Mouse (Mus musculus) mesoderm, embryonic 11.5 days (tissue): ENCODE measurements around the gene Tas2r124.

ENCODE experiments used
- DNase-seq: peaks from one replicate; pipeline ENCODE4 v3.0.0-alpha.2; 2012; ENCODE audit warnings: low read depth, low spot score

Gene Tas2r124

DNA sequence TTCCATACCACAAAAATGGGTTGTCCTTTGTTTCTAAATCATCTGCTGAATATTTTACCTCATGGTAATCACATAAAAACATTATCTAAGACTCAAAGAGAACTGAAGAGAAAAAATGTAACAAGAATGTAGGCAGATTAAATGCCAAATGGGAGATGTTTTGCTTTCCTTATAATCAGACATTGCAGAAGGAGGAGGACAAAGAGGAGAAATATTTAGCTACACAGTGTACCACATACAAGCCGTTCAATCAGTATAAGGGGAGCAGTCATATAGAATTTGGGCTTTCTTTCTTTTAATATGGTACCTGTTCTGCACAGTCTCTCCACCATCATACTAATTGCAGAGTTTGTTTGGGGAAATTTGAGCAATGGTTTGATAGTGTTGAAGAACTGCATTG, at the start of gene Tas2r124:
Gene Tas2r124, plus strand, starts transcription at position 301 of the 400 bp plus-strand sequence.
- DNase-seq, result no peak

DNA sequence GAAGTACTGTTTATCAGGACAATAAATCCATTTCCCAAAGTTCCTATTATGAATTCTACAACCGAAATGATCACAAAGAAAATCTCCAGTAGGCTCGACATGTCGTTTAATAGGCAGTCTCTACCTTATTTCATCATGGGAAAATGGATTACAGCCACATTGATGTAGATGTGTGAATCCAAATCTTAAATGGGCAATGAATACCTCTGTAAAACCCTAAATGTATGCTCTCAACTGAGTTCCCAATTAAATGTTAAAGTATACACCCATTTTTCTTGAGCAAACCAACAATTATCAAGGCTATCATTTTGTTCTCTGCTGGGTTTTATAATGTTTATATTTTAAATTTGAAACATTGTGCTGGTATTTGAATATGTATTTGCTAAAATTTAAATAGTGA, 42.7 kb upstream of the Tas2r124 start, which contains the start of gene Tas2r122:
Gene Tas2r122, minus strand, starts transcription at position 101 of the 400 bp plus-strand sequence.
- no peak for DNase-seq

DNA sequence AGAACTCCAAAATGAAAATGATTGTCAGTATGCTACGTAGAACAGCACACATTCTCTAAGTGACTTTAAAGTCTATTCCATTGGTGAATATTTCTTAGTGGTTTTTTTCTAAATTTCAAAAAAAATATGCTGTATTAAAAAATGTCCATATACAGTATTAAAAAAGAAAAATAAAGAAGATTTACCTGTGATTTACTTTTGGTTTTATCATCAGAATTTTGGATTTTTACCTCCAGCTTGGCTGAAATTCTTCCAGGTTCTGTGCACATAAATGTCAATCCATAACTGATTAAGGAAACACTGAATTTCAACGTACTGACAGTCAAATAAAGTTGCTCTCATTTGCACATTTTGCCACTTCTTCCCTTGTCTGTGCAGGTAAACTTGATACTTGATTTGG, 16.6 kb upstream of the Tas2r124 start, which contains the start of gene Tas2r115:
Gene Tas2r115, minus strand, starts transcription at position 101 of the 400 bp plus-strand sequence.
- no peak for DNase-seq

DNA sequence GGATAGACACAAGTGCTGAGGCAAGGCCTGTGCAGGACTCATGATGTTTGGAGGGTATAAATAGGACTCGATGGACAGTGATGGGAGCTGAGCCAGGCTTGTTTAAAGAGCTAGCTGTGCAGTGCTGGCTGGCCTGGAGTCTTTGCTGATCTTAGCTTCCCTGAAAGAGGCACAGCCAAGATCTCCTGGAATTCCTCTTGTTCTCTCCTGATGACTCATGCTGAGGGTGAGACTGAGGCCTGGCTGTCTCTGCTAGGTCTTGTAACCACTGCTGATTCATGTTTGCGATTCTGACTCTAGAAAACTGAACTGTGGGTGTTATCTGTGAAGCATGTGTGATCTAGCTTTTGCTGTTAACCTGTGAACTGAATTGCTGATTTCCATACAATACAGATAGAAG, 4.3 kb upstream of the Tas2r124 start:
- DNase-seq, result no peak

DNA sequence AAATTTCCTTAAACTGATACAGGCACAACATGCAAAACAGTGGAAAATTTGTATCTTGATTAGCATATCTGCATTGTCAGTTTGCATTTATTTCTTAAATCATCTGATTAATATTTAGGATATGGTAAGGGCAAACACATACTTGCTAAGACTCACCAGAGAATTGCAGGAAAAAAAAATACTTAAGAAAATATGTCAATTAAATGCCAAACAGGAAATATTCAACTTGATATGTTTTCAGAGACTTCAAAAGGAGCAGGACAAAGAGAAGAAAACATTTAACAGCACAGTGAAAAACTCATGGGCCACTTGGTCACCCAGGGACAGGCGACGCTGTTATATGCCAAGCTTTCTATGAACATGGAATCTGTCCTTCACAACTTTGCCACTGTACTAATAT, 7.3 kb downstream of the Tas2r124 start, which contains the start of gene Tas2r102:
Gene Tas2r102, plus strand, starts transcription at position 301 of the 400 bp plus-strand sequence.
- no peak for DNase-seq

DNA sequence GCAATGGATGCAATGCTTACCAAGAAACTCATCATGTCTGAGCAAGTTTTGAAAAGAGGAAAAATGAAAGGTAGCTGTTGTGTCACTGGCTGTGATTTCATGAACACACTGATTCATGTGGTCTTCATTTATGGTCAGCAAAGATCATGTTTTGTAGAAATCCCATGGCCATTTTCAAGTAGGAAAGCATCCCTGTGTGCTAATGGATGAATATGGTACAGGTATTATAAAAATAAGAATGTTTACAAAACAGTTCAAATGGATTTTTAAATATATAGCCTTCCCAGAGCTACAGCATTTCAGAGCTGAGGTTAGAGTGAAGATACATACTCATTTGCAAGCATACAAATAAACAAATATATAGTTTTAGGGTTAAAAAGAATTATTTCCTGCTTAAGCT, 23.5 kb downstream of the Tas2r124 start, which contains the start of gene Tas2r136:
Gene Tas2r136, minus strand, starts transcription at position 101 of the 400 bp plus-strand sequence.
- DNase-seq, result no peak

DNA sequence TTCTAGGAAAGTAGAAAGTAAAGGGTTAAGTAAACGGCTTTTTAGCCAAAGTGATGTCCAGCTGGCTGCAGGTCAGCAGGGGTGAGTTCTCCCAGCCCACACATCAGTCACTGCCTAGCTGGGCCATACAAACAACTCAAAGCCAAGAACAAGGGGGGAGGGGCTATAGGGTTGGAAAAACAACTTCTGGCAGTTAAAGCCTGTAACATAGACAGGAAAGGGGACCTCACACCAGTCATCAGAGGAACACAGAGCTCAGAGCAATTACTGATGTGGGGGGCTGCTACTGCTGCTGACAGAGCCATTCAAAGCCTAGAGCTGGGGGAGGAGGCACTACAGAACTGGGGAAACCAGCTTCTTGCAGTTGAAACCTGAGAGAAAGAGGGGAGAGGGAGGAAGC, 40.9 kb downstream of the Tas2r124 start:
- peak; percentile 61 for DNase-seq

DNA sequence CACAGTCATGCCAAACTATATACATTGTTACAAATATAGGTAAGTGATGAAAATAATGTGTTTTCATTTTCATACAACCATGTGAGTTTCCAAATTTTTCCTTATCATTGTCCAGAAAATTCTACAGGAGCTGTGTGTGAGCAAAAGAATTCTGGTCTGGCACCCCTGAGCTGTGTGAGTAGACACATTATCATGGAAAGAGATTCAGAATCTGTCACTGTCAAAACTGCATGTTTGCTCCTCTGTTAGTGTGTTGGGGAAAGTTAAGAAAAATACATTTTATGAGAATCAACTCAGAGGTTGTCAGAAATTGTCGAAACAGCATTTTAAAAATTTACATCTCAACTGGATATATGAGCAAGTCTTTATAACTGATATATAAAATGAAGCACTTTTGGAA, 48.0 kb downstream of the Tas2r124 start, which contains the start of gene Tas2r117:
Gene Tas2r117, plus strand, starts transcription at position 301 of the 400 bp plus-strand sequence.
- DNase-seq, result no peak
